Mouse (Mus musculus) heart, postnatal 25 days (tissue): ENCODE results near the gene Pros1. TPM values are rescaled to one million over a fixed set of nuclear protein-coding genes. Genes with fewer than 3 reads are reported as not detected.

Experiments
- DNase-seq: peaks from one replicate; pipeline ENCODE4 v3.0.0; 2022; ENCODE audit warnings: low spot score
- intact Hi-C: fragments of 180-260 bp; cut with DNase I; formaldehyde crosslinking; loops from one replicate; pipeline ENCODE4 v1.15.1; 2025
- total RNA-seq, 2 experiments: library from RNA; stranded (reverse); gene quantifications; 2 replicates each; pipeline ENCODE4 v1.2.3; 2021

The Pros1 gene
- total RNA-seq, 2 experiments from 2014 or later, result 15.6 to 19.1 TPM

DNA sequence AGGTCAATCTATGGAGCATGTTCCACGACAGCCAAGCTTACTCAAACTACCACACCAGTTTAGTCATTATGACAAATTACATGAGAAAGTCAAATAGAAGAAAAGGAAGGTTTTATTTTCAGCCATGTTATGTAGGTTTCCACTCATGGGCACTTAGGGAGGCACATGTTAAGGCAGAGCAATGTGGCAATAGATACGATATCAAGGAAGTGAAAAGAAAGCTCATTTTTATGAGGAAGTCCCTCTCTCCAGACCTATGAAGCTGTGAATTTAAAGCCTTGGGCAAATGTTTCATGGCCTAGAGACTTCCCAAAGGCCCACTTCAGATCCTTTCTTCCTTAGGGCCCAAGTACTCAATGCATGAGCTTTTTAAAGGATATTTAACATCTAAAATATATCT, 3.4 kb downstream of the Pros1 start:
- intact Hi-C loops, result loop anchor here (10.0 kb wide), 1 partner anchor 1917 kb away; the partner anchor contains the start of gene 4930453N24Rik
- no peak for DNase-seq

DNA sequence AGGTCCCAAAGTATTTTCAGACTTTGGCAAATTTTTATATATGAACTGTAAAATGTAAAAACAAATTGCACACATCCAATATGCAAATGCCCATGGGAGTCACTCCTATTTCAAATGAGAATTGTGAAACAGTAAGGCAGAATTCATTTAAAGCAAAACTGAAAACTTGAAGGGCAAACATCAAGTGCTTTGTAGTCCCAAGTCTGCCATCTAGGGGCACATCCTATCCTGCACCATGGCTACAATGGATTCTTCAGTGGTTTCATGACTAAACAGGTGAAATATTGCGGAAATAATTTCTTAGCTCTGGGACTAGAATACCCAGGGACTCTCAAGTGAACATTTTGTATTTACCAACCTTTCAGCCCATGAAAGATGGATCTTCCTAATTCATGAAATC, 3.9 kb downstream of the Pros1 start:
- intact Hi-C loops, result loop anchor here (10.0 kb wide), 1 partner anchor 1917 kb away; the partner anchor contains the start of gene 4930453N24Rik
- no peak for DNase-seq

DNA sequence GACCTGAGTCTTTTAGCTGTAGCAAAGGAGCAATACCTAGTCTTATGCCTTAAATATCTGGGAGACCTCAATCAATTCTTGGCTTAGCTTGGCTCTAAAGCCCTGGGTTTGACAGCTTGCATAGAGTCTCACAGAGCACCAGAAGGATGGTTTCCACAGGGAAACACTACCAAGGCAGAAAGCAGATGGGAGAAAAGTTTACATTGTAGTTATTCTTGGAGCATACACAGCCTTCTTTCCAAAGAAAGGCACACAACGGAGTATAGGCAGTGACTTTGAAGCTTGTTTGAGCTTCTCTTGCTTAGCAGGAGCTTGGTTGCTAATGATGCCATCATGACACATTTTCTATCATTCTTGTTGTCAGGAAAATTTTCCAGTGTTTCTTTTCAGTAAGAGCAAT, 6.0 kb downstream of the Pros1 start:
- intact Hi-C loops, result no loop called here
- DNase-seq, result no peak

DNA sequence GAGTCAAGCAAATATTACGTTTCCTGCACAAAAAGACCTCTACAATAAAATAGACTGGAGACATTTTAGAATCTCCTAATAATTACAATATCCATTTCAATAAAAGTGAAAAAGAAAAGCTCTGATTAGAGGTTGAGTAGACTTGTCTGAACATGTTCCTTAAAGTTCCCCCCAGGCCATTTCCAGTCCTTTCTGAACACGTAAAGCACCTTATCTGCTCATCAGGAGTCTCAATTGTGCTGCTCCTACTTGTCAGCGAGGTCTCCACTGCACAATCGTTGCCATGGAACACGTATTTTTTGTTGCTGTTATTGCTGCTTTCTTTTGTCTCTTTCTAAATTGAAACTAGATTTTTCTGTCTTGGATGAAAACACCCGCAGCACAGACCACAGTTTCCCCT, 7.3 kb downstream of the Pros1 start:
- intact Hi-C loops, result no loop called here

DNA sequence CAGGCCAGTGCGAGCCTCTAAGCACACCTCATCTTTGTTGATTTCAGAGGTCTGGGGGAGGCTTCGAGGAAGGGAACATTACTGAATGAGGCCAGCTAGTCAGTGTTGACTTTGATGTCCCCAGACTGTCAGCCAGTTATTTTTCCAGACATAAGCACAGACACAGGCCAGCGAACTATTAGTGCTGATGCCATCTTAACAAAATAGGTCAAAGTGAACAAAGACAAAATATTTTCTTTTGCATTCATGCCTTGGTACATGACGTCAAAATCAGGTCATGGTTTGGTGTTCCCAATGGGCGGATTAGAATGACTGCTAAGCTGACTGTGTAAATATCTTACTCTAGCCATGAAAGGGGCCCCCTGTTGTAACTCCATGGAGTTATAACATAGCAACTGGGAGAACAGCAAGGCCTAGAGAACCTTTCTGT, 18.6 kb downstream of the Pros1 start:
- intact Hi-C loops, result no loop called here

More for the DNA sequence above, 7.3 kb downstream of the Pros1 start:
- no peak for DNase-seq

DNA sequence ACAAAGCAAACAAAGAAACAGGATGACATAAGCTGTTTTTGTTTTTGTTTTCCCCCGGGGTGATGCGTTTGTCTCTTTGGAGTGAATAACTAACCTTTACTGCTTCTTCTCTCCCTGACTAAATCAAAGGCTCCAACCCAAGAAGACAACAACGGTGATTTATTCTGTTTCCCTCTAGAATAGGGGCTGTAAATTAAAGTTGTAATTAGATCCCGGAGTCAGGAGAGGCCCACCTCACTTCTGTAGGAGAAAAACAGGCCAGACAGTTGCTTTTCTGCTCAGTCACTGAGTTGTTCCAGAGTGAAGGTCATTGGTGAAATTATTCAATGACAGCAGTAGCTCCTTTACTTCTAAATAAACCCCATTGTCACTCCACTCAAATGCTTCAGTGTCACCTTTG, 19.1 kb downstream of the Pros1 start:
- intact Hi-C loops, result no loop called here
- DNase-seq, result no peak

More for the DNA sequence above, 18.6 kb downstream of the Pros1 start:
- DNase-seq, result no peak

DNA sequence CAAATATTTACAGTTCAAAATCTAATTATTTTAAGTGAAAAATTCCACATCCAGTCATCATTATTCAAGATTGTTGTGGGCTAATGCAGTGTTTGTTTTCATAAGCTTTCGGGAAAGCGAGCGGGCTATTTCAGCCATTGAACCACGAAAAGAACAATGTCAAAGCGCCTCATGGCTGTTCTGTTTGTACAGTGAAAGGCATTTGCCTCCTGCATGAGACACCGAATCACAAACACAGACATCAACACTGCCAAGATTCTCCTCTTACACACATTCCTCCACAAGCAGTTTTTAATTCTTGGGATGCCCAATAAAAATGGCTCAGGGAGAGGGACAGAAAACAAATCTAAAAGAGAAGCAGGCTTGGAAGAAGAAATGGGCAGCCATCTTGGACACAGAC, 20.0 kb downstream of the Pros1 start:
- intact Hi-C loops, result no loop called here
- DNase-seq, result no peak

DNA sequence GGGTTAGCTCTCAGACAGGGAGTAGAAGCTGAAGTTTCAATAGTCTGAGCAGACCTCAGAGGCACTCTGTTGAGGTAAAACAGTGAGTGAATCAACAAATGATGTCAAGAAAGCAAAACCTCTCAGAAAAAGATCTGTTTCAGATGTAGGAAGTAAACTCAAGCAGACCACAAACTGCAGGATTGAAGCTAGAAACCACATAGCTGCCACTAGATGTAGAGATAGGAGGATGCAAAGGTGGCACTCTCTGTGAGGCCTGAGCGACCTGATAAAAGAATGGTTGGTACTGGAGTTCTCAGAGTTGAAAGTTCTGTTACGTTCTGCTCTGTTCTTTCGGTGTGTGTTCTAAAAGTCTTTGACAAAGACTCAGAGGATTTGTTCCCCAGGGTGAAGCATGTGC, 41.7 kb downstream of the Pros1 start:
- intact Hi-C loops, result no loop called here
- DNase-seq, result no peak

DNA sequence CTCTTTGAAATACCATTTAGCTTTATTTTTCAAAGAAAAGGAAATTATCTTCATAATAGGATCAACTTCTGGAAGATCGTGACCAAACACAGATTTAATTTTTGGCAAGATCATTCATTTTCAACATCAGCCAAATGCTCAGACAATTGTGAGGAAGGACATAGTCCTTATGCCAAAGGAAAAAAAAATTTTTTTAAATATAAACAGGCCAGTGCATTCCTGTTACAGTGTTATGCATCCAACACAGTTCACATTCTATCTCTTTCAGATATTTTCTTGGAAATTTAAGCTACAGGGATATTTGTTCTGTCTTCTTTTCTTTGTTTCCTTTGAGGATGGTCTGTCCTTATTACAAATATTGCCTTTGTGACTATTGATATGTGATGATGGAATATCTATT, 57.3 kb downstream of the Pros1 start:
- intact Hi-C loops, result no loop called here
- DNase-seq, result no peak

DNA sequence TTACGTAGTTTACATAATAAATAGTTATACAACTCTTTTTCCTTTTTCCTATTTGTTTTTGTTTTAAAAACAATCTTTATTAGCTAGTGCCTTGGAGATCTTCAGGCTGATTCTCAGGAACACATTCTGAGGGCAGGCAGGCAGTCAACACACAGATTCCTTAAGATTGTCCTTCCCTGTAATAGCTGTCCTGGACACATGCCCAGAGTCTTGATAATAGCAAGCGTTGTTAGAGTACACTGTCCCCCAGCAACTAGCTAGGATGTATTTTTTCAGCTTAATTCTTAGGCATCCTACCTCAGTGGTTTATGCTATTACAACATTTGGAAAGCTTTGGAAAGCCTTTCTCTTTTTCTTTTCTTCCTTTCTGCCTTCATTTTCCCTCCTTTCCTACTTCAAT, 58.1 kb downstream of the Pros1 start:
- DNase-seq, result no peak
- intact Hi-C loops, result no loop called here

DNA sequence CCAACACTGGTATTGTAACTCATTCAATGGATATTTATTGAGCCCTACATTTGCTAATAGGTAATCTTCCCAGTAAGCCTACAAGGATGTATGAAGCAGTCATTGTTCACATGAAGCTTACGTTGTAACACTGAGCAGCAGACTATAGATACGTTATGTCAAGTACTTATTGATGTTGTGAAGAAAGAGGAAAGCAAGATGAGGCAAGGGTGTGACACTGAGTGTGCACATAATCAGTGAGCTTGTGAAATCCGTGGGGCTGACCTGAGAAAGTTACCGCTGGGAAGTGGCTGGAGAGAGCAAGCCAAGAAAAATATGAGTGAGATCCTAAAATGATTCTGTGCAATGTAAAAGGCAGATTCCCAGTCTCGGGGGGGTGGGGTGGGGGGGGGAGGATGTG, 61.4 kb downstream of the Pros1 start:
- intact Hi-C loops, result no loop called here
- DNase-seq, result no peak

DNA sequence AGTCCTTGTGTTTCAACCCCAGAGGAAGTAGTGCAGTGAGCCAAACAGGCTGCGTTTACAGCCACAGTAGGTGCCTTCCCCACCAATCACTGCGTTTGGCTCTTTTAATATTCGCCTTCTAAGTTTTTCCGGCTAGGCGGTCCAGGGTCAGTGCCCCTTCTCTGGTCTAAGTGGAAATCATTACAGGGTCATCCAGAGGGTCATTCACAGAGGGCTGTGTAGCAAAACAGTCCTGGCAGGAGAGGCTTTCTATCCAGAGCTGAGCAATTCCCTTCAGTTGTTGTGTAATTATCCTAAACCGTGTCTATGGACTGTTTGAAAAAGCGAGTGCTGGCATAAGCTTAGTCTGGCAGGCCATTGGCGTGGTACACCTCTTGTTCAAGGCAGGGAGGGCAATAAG, 68.1 kb downstream of the Pros1 start:
- intact Hi-C loops, result no loop called here
- no peak for DNase-seq

DNA sequence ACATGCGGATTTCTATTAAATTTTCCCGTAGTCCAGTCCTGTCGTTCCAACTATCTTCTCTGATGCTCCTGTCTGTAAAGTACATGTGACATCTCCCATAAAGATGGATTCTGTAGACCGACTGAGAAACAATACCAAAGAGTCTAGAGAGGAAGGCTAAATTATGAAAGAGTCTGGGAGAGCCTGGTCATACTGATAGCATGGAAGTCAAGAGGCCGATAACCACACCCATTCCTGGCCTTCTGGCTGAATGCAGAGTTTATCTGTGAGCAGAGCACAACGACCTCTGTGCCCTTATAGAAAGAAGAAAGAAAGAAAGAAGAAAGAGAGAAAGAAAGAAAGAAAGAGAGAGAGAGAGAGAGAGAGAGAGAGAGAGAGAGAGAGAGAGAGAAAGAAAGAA, 77.2 kb downstream of the Pros1 start:
- intact Hi-C loops, result no loop called here
- DNase-seq, result no peak

DNA sequence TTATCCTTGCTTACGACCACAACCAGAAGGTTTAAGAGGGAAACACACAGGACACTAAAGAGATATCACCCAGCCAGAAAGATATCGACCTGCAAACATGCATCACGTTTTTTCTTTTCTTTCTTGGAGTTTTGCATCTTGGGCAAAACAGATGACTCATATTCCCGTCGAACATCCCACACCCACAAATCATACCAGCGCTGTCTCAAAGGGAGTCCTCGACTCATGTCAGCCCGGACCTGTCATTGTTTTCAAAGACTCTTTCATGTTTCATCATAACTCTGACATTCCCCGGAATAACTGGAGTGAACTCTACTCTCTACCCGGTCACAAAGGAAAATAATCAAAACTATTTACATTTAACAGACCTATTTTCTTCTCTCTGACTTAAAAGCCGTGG, 82.2 kb downstream of the Pros1 start:
- intact Hi-C loops, result no loop called here
- no peak for DNase-seq

DNA sequence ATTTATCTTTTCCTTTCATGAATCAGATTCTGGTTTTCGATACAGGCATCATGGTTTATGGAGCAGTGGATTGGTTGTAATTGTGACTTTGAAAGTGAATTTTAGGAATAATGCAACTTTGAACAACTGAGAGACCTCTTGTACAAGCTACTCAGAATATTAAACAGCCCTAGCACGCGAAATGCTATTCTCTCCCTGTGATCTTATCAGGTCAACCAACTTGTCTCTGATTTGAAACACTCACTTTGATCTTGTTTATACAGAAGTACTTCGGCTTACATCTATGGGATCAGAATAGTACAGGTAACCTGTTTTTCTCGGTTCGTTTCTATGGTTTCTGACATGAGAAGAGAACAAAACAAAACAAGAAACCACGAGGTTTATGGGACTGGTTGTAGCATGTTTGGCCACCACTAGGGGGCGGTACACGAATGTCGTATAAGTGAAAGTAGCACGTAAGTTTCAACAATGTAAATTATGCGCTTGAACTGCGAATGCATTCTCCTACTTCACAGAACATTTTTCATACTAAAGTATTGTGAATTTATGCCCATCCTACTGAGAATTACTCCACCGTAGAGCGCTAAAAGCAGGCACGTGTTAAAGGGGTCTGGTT, 86.4 kb downstream of the Pros1 start:
- intact Hi-C loops, result loop anchor here (5.0 kb wide), 1 partner anchor 1807 kb away; no protein-coding TSS in a partner anchor
- no peak for DNase-seq

DNA sequence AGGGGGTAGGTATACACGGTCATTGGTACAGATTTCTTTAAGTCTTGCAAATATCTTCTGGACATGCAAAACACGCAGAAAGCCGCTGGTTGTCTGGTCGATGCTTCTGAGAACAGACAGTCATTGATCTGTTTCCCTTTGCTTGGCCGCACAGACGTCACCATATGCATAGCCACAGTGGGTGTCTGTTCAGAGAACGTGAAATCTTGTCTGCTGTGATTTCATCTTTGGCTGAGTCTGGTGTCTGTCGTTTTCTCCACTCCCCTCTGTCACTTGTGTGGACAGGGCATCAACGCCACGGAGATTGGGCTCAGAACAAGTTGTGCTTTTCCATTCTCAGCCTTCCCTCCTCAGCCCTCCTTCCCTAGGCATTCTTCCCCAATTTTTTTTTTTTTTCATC, 87.7 kb downstream of the Pros1 start:
- no peak for DNase-seq
- intact Hi-C loops, result loop anchor here (5.0 kb wide), 1 partner anchor 1806 kb away; no protein-coding TSS in a partner anchor

DNA sequence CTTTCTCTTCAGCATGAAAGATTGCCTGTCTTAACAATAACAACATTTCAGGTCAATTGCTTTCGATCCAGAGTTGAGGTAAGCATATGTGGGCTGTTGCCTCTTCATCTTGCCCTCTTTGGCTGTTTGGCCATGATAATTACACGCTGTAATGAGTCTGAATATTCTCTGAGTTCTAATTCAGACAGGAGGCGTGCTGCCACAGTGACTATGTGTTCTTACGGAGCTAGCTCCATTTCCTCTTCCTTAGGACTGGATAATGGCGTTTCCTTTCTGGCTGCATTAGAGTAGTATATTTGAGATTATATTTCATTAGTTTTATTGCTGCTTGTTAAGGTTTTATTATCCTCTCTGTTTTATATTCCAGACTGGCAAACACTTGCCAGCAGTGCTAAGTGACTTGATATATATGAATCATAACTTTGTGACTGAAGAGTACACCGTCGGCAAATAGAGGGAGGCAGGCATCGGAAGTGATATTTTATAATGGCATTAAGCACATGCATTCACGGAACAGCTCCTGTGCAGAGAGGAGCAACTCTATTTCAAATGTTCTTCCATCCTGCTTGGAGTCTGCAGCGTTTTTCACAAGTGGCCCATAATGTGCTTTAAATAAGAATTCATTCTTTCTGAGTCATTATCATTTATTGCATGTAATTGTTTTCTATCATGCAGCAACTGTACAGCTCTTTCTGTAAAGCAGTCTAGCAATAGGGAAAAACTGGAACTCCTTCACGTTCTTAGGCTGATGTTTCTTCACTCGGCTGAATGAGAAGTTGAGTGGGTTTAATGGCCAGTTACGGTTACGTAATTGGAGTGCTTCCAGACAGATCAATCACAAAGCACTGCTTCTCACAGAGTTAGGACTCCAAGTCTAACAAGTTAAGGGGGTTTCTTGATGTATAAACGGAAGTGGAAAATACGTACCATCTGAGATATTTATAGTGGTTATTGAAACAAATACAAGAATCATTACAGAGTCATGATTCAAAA, 88.6 kb downstream of the Pros1 start:
- no peak for DNase-seq
- intact Hi-C loops, result loop anchor here (5.0 kb wide), 1 partner anchor 1805 kb away; no protein-coding TSS in a partner anchor

DNA sequence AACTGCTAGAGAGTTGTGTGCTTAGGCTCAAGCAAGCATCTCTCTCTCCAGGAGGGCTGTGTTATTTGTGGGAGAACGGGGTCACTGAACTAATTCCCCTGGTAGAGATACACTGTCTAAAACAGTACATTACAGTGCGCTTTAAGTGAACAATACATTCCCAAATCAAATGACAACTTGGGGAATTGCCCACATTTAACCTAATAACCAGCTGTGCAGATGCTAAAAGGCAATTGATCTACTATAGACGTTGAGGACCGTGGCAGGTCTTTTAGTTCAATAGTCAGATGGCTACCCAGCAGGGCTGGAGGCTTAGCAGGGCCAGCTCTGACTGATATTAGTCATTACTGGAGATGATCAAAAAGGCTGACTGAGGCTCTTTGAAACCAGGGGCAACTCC, 104.4 kb downstream of the Pros1 start:
- DNase-seq, result no peak
- intact Hi-C loops, result no loop called here

DNA sequence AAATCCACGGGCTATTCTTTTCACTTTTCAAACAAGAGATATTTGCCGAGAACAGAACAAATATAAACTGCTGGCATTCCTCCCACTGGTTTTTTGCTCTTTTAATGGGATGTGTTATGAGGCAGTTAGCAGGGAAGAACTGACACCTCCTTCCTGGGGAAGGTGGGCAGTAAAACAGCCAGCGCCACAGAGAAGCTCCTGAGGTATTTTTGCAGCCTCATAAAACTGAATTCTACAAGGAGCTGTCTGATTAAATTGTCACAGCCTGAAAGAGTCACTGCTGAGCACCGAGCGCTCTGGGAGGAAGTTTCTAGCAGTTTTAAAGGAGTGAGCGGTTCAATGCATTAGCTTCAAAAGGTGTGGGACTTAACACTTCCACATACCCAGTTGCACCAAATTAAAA, 110.3 kb downstream of the Pros1 start:
- no peak for DNase-seq
- intact Hi-C loops, result no loop called here

DNA sequence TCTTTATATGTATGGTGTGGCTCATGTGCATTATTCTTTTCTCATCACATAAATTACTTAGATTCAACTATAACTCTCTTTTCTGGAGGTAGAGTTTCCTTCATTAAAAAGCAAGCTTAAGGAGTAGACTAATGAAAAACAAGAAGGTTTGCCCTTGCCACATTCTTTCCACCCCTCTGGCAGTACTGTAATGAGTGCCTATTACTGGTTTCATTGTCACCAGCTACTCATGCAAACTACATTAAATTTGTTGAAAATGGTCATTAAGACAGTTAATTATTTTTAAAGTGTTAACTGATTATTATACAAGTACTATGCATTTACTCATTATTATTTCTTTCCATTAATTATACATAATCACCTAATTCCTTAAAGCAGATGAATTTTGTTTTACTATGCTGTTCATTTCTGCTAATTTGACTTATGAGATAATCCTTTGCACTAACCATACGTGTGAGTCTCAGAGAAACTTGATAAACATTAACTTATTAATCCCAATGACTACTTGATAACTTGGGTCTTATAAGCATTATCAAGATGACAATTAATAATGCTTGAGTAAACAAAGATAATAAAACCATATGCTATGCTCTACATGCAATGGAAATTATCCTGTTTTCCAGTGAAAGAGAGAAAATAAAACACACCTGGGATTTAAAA, 117.7 kb downstream of the Pros1 start:
- DNase-seq, result no peak
- intact Hi-C loops, result no loop called here

DNA sequence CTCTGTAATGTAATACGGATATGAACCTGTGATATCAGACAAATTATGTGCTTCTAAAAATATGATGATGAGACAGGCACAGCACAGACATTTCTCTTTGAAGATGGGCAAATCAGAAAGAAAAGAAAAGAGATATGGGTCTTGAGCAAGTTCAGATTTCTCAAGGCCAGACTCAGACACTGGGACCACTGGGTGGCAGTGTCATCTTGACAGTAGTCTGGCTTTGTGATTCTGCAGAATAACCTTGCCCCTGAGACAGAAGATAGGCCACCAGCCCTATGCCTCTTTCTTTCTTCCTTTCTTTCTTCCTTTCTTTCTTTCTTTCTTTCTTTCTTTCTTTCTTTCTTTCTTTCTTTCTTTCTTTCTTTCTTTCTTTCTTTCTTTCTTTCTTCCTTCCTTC, 120.8 kb downstream of the Pros1 start:
- no peak for DNase-seq
- intact Hi-C loops, result no loop called here
